Mouse (Mus musculus): Measurements from ENCODE around the gene Fbh1. TPM values are rescaled to one million over a fixed set of nuclear protein-coding genes. Genes with fewer than 3 reads are reported as not detected.

Gene Fbh1
- polyA plus RNA-seq, 1 experiment, result 34.0 TPM

GRCm38 (mm10) chr2:11762541-11762940 is 14.8 kb downstream of the Fbh1 start:
- H3K36me3 ChIP-seq (ENCODE audit: control insufficient read depth, insufficient read depth), result peaks cover 51% of the 10 kb centered on the region
- no peaks in the 10 kb centered on the region for H3K79me2 ChIP-seq (ENCODE audit: control insufficient read depth, insufficient read depth)
- TF ChIP-seq MYOG (IDR thresholded peaks at IDR 0.05; ENCODE audit: control insufficient read depth in 1 of 3, insufficient read depth in 1 of 3, insufficient read length in 2 of 3, low read depth in 2 of 3) (no peak), MYOD1 (IDR thresholded peaks at IDR 0.05; ENCODE audit: control insufficient read depth in 1 of 3, insufficient read length in 2 of 3, low read depth in 2 of 3) (no peak), TCF3 (IDR thresholded peaks at IDR 0.05; ENCODE audit: insufficient read length, low read depth) (no peak), E2F4 (IDR thresholded peaks at IDR 0.05; ENCODE audit: insufficient read depth) (no peak), CEBPB (IDR thresholded peaks at IDR 0.05; ENCODE audit: insufficient read depth, poor library complexity, severe bottlenecking) (no peak), POLR2AphosphoS2 (IDR thresholded peaks at IDR 0.05; ENCODE audit: insufficient read length, low read depth) (no peak), SRF (IDR thresholded peaks at IDR 0.05; ENCODE audit: control insufficient read depth, insufficient read length, low read depth) (no peak), MAX (IDR thresholded peaks at IDR 0.05; ENCODE audit: low read depth) (no peak), USF1 (IDR thresholded peaks at IDR 0.05; ENCODE audit: low read depth) (no peak), POLR2A (IDR thresholded peaks at IDR 0.05; ENCODE audit: insufficient read length, low read depth) (no peak)
- H3K4me2 ChIP-seq (ENCODE audit: low read depth), result no peak overlapping the region
- no peaks in the 10 kb centered on the region for H3K27me3 ChIP-seq (ENCODE audit: control insufficient read depth, insufficient read depth, insufficient read length)
- H3ac ChIP-seq (ENCODE audit: control insufficient read depth, insufficient read length), result no peak overlapping the region
- H3K4me3 ChIP-seq, result no peak overlapping the region

GRCm38 (mm10) chr2:11739516-11740051 is 37.8 kb downstream of the Fbh1 start:
- TF ChIP-seq TCF3 (IDR thresholded peaks at IDR 0.05; ENCODE audit: insufficient read length, low read depth) (no peak), POLR2A (IDR thresholded peaks at IDR 0.05; ENCODE audit: insufficient read length, low read depth) (no peak), MYOG (IDR thresholded peaks at IDR 0.05; ENCODE audit: control insufficient read depth in 1 of 3, insufficient read depth in 1 of 3, insufficient read length in 2 of 3, low read depth in 2 of 3) (no peak), USF1 (IDR thresholded peaks at IDR 0.05; ENCODE audit: low read depth) (no peak), POLR2AphosphoS2 (IDR thresholded peaks at IDR 0.05; ENCODE audit: insufficient read length, low read depth) (no peak), MYOD1 (IDR thresholded peaks at IDR 0.05; ENCODE audit: control insufficient read depth in 1 of 3, insufficient read length in 2 of 3, low read depth in 2 of 3) (no peak), E2F4 (IDR thresholded peaks at IDR 0.05; ENCODE audit: insufficient read depth) (no peak)
- Histone ChIP-seq H3K4me2 (ENCODE audit: low read depth) (no peak overlapping the region), H3K79me2 (ENCODE audit: control insufficient read depth, insufficient read depth) (no peaks in the 10 kb centered on the region), H3ac (ENCODE audit: control insufficient read depth, insufficient read length) (no peak overlapping the region), H3K27me3 (ENCODE audit: control insufficient read depth, insufficient read depth, insufficient read length) (no peaks in the 10 kb centered on the region), H3K36me3 (ENCODE audit: control insufficient read depth, insufficient read depth) (peaks cover 17% of the 10 kb centered on the region), H3K4me3 (no peak overlapping the region)

- no peak overlapping the region for H3ac ChIP-seq (ENCODE audit: control insufficient read depth, insufficient read length)
- H3K4me3 ChIP-seq, result no peak overlapping the region
- no peak overlapping the region for H3K4me2 ChIP-seq (ENCODE audit: low read depth)
- TF ChIP-seq USF1 (IDR thresholded peaks at IDR 0.05; ENCODE audit: low read depth), result no peak
- TF ChIP-seq MAX (IDR thresholded peaks at IDR 0.05; ENCODE audit: low read depth), result no peak
- TF ChIP-seq MYOG (IDR thresholded peaks at IDR 0.05; ENCODE audit: control insufficient read depth in 1 of 3, insufficient read depth in 1 of 3, insufficient read length in 2 of 3, low read depth in 2 of 3), result no peak
- no peak for TF ChIP-seq TCF12 (IDR thresholded peaks at IDR 0.05; ENCODE audit: insufficient read depth, poor library complexity, severe bottlenecking)
- TF ChIP-seq E2F4 (IDR thresholded peaks at IDR 0.05; ENCODE audit: insufficient read depth), result no peak
- no peak for TF ChIP-seq POLR2AphosphoS2 (IDR thresholded peaks at IDR 0.05; ENCODE audit: insufficient read length, low read depth)
- no peak for TF ChIP-seq TCF3 (IDR thresholded peaks at IDR 0.05; ENCODE audit: insufficient read length, low read depth)
- TF ChIP-seq POLR2A (IDR thresholded peaks at IDR 0.05; ENCODE audit: insufficient read length, low read depth), result no peak
- TF ChIP-seq MYOD1 (IDR thresholded peaks at IDR 0.05; ENCODE audit: control insufficient read depth in 1 of 3, insufficient read length in 2 of 3, low read depth in 2 of 3), result no peak
- TF ChIP-seq SRF (IDR thresholded peaks at IDR 0.05; ENCODE audit: control insufficient read depth, insufficient read length, low read depth), result no peak
- TF ChIP-seq REST (IDR thresholded peaks at IDR 0.05; ENCODE audit: insufficient read depth, insufficient read length), result no peak
- no peaks in the 10 kb centered on the region for H3K27me3 ChIP-seq (ENCODE audit: control insufficient read depth, insufficient read depth, insufficient read length)
- H3K79me2 ChIP-seq (ENCODE audit: control insufficient read depth, insufficient read depth), result no peaks in the 10 kb centered on the region
- H3K36me3 ChIP-seq (ENCODE audit: control insufficient read depth, insufficient read depth), result peaks cover 17% of the 10 kb centered on the region
Observed at GRCm38 (mm10) chr2:11738794-11739193, 38.6 kb downstream of the Fbh1 start.

- Histone ChIP-seq H3K27me3 (ENCODE audit: control insufficient read depth, insufficient read depth, insufficient read length) (no peaks in the 10 kb centered on the region), H3K36me3 (ENCODE audit: control insufficient read depth, insufficient read depth) (peaks cover 3% of the 10 kb centered on the region), H3K4me3 (no peak overlapping the region), H3K4me2 (ENCODE audit: low read depth) (no peak overlapping the region), H3K79me2 (ENCODE audit: control insufficient read depth, insufficient read depth) (no peaks in the 10 kb centered on the region), H3ac (ENCODE audit: control insufficient read depth, insufficient read length) (no peak overlapping the region)
- TF ChIP-seq MAX (IDR thresholded peaks at IDR 0.05; ENCODE audit: low read depth) (no peak), MYOG (IDR thresholded peaks at IDR 0.05; ENCODE audit: control insufficient read depth in 1 of 3, insufficient read depth in 1 of 3, insufficient read length in 2 of 3, low read depth in 2 of 3) (no peak), SRF (IDR thresholded peaks at IDR 0.05; ENCODE audit: control insufficient read depth, insufficient read length, low read depth) (no peak), POLR2A (IDR thresholded peaks at IDR 0.05; ENCODE audit: insufficient read length, low read depth) (no peak), E2F4 (IDR thresholded peaks at IDR 0.05; ENCODE audit: insufficient read depth) (no peak), POLR2AphosphoS2 (IDR thresholded peaks at IDR 0.05; ENCODE audit: insufficient read length, low read depth) (no peak), MYOD1 (IDR thresholded peaks at IDR 0.05; ENCODE audit: control insufficient read depth in 1 of 3, insufficient read length in 2 of 3, low read depth in 2 of 3) (no peak), REST (IDR thresholded peaks at IDR 0.05; ENCODE audit: insufficient read depth, insufficient read length) (no peak), USF1 (IDR thresholded peaks at IDR 0.05; ENCODE audit: low read depth) (no peak), TCF3 (IDR thresholded peaks at IDR 0.05; ENCODE audit: insufficient read length, low read depth) (no peak), TCF12 (IDR thresholded peaks at IDR 0.05; ENCODE audit: insufficient read depth, poor library complexity, severe bottlenecking) (no peak), CEBPB (IDR thresholded peaks at IDR 0.05; ENCODE audit: insufficient read depth, poor library complexity, severe bottlenecking) (no peak)
Observed at GRCm38 (mm10) chr2:11735853-11736252, 41.5 kb downstream of the Fbh1 start.
